Mouse (Mus musculus) erythroblast, adult 5-6 weeks (primary cell): ENCODE measurements around the gene Odf4. TPM values are rescaled to one million over a fixed set of nuclear protein-coding genes. Genes with fewer than 3 reads are reported as not detected.
"Not testable (repeated sequence)": the region's sequence is repeated elsewhere in the genome, so short reads cannot be mapped to it uniquely, and the experiment has no call there.

Source experiments
- ATAC-seq: replicated peaks from 2 replicates; pipeline ENCODE4 v1.8.0; 2016; ENCODE audit warnings: moderate number of reproducible peaks, mild to moderate bottlenecking, moderate TSS enrichment, inconsistent platforms; ENCODE audit not compliant: poor library complexity, low FRiP score, severe bottlenecking
- total RNA-seq, 2 experiments: library from RNA; stranded (forward) in 1 of 2; stranded (reverse) in 1 of 2; fragments of 150-400 nt in 1 of 2; fragments of 200-764, 138-1000 nt in 1 of 2; gene quantifications; 2 replicates each; pipeline versions ENCODE4 v1.2.3 to v1.2.4; 2015 to 2017; ENCODE audit warnings: low replicate concordance in 2 of 2

Odf4 gene
- total RNA-seq, 2 experiments from 2014 or later = not detected

DNA sequence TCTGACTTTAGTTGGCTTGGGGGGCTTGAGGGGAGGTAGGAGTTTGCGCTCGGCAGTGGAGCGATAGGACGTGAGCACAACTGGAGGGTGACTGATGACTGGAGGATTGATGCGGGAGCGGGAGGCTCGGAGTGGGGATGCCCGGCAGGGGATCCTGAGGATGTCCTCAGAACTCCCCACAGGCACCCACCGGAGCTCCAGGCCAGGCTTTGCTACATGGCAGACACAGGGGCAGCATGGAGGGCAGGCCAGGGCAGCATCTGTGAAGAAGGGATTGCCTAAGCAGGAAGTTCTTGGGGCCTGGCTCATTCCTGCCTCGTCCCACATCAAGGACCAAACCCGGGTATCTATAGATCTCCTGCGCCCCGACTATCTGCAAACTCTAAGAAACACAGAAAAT lies 27.0 kb upstream of the Odf4 start:
- no peak for ATAC-seq

DNA sequence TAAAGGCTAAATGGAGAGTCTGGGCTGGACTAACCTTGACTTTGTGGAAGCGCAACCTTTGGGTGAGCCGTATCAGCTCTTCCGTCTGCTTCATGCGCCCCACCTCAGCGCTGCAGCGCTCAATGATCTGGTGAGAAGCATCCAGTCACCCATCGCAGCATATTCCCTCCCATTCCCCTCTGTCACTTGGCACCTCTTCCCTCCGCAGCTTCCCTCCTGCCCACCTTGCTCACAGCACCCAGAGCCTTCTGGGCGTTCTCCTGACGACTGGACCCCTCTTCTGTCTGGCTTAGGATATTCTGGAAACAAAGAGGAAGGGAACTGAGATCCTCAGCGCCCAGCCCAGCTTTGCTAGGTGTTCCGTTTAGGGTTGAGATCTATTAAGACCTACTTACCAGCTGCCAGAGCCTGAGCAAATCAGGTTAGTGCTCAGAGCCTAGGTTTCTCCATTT lies 20.7 kb upstream of the Odf4 start:
- no peak for ATAC-seq

DNA sequence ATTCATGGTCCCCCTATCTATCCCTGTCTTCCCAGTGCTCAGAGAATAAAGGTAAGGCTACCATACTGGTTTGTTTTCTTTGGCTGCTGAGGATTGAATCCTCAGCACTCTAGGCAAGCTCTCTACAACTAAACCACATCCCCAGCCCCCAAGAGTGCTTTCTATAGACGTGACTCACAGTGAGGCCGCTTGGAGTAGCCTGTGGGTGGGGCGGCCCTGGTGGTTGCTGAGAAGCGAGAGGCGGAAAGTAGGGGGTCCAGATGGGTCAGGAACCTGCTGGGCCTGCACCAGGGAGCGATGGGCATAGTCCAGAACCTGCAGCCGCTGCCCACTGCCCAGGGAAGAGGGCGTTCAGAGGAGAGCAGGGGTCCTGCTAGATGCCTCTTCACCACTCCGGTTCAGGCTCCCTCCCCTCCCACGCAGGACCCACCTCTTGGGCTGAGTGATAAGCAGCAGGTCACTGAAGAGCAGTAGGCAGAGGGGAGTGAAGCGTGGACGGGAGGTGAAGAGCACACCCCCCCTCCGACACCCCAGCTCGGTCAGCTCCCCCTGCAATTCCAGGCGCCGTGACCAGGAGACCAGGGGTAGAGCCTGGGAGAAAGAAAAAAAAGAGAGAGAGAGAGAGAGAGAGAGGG lies 20.0 kb upstream of the Odf4 start:
- ATAC-seq = no peak

DNA sequence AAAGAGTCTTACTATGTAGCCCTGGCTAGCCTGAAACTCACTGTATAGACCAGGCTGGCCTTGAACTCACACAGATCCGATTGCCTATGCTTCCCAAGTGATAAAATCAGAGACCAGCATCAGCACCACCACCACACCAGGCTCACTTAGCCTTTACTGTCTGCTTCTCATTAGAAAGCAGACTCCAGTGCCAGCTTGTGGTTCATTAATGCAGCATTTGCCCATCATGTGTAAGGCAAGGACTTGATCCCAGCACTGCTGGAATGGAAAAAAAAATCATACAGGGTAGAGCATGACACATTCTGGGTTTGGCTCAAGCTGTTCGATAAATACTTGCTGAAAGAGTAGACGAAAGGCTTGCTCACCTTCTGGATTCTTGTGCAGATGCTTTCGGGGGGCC lies 19.1 kb upstream of the Odf4 start:
- no peak for ATAC-seq

DNA sequence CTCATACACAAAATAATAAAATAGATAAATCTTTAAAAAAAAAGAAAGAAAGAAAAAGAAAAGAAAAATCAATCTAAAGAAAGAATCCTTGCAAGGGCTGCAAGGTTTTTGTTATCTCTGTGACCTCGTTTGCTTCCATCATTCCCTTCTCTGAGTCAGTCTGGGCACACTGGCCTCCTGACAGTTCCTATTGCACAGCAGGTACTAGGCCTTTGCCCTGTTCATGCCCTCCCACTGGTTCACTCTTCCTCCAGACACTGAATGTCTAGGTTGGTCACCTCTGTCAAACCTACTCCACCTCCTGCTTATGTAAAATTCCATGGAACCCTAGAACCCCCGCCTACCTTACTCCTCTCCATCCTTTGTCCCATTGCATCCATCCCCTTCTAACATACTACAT lies 18.4 kb upstream of the Odf4 start:
- no peak for ATAC-seq

DNA sequence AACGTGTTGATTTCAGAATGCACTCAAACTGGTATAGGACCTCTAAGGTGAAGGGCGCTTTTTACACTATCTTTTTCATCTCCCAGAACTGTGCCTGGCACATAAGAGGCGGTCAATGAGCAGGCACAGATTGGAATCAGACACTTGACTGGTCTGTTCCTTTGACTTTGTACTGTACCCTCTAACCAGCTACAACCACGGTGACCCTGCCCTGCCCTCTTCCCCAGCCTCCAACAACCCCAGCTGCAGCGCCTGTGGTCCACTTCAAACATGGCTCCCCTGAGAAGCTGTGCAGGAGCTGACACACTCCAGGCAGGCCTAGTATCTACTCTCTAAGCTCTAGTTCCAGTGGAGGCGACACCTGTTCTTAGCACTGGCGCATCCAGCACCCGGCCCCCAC lies 15.8 kb upstream of the Odf4 start:
- no peak for ATAC-seq

DNA sequence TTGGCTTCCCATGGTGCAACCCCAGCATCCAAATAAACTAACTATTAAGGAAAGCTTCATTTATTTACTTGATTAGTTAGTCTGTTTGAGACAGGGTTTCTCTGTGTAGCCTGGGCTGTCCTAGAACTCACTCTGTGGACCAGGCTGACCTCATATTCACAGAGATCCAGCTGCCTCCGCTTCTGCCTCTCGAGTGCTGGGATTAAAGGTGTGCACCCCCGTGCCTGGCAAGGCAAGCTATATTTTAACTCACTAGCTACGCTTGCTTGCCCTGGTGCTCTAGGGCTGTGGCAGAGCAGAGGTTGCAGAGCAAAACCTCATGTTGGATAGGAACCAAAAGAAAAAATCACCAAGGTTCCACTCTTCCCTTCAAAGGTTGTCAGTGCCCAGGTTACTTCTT lies 13.6 kb upstream of the Odf4 start:
- ATAC-seq = no peak

DNA sequence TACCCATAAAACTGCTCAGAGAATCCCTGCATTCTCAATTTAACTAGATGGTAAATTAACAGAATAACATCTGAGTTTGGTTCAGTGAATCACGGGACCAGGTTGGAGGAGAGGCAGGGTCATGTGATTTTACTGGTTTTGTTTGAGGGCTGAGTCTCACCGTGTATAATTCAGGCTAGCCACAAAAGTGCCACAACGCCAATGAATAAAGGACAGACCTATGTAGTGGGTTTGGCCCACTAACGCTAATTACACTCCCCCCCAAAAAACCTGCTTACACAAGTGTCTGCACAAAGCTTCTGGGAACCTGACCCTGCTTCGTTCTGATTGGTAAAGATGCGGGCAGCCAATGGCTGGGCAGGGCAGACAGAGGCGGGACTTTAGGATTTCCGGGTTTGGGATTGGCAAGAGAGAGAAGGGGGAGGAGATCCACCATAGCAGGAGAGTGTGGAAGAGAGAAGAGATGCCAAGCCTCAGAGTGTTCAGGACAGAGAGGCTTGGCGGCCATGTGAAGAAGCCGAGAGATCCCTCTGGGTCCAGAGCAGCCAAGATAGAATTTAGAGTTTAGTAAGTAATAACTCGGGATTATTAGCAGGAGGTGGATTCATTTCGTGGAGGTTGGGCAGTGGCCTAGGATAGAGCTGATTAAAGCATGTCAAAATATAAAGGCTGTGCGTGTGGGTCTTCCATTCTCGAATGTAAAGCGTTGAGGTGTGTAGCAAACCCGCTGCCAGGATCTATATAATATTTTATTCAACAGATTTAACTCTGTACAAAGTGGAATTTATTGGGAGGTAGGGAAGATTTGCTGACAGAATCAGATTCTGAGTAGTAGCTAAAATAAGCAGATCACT lies 12.8 kb upstream of the Odf4 start:
- peak; percentile 96 for ATAC-seq

DNA sequence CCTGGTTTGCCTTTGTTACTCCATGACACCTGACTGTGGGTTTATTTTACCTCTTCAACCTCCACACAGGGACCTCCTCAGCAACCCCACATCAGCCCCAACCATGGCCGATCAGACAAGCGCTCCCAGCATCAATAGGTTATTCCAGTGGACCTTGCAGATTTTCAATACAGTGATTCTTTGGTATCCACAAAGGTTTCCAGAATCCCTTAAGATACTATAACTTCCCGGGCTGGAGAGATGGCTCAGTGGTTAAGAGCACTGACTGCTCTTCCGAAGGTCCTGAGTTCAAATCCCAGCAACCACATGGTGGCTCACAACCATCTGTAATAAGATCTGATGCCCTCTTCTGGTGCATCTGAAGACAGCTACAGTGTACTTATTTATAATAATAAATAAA lies 10.1 kb upstream of the Odf4 start:
- ATAC-seq = not testable (repeated sequence)

DNA sequence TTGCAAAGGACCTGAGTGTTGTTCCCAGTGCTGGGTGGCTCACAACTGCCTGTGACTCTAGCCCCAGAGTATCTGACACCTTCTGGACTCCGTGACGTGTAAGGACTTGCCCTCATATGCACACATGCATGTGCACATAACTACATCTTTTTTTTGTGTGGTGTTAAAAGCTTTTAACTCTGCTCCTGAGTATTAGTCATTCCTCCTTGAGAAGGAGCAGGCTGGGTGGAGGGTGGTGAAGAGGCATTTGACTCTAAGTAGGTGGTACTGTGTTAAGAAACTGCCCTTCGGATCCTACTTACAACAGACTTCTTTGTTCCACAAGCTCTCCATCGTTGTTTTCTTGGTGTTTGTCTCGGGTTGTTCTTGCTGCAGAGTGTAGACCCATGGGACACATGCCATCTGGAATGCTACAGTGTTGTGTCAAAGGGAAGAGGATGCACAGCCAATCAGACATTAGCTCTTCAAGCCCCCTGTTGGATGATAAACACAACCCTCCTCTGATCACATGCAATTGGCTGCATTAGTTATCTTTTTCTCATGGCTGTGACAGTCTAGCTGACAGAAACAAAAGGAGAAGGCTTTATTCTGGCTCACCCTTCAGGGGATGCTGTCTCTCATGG lies 7.1 kb upstream of the Odf4 start:
- ATAC-seq = no peak

DNA sequence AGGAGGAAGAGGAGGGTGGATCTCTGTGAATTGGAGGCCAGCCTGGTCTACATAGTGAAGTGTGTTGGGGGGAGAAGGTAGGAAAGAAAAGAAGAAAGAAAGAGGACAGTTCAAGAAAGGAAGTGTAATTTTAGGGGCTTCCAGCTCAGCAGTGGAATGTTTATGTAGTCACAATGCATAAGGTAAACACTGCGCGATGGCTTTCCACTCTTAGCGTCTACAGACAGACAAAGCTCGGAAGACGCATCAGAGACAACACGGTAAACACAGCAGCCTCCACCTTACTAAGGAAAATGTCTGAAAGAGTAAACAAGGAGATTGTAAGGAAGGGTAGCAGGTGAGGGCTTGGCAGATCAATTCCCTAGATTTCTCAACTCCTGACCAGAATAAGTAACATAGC lies 3.1 kb upstream of the Odf4 start:
- no peak for ATAC-seq

DNA sequence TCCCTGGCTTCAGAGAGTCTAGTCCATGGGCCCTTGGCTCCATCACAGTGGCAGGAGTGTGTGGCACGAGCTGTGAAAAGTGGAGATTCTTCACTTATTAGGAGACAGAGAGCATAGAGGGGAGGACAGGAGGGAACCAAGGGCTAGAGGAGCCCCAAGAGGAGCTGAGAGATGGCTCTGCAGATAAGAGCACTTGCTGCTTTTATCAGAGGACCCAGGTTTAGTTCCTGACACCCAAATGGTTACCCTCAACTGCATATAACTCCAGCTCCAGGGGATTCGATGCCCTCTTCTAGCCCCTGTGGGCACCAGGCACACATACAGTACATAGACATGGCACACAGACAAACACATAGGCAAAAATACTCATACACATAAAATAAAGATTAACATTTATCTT lies 2.1 kb downstream of the Odf4 start:
- ATAC-seq = no peak

DNA sequence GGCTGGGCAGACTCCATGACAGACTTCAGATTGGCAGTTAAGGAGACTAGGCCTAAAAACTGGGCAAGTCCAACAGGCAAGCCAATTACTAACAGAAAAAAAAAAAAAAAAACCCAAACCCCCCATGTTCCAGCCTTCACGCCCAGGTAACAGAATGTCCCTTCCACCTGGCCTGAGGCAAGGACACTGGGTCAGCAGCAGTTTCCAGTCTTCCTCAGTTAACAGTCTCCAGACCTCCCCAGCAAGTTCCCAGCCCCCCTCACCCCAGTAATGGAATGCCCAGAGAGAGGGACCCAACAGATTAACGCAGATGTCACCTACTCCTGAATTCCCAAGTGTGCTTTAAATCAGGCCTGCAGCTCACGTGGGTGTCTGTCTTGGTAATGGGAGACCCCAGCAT lies 3.7 kb downstream of the Odf4 start:
- no peak for ATAC-seq

DNA sequence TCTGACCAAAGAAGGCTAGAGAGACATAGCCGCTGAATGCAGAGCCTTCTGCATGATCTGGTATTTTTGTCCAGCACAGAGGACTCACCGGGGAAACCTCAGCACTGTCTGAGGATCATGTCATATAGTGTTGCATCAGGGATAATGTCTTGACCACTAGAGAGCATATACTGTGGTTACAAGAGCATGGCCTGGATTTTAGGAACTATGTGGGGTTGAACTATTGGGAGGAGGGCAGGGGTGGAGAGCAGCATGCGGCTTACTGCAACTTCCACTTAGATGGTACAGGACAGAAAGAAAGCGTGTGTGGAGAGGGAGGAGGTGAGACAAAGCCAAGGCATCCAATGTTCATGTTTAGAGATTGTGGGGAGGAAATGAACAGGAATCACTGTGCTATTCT lies 12.3 kb downstream of the Odf4 start:
- ATAC-seq = no peak

DNA sequence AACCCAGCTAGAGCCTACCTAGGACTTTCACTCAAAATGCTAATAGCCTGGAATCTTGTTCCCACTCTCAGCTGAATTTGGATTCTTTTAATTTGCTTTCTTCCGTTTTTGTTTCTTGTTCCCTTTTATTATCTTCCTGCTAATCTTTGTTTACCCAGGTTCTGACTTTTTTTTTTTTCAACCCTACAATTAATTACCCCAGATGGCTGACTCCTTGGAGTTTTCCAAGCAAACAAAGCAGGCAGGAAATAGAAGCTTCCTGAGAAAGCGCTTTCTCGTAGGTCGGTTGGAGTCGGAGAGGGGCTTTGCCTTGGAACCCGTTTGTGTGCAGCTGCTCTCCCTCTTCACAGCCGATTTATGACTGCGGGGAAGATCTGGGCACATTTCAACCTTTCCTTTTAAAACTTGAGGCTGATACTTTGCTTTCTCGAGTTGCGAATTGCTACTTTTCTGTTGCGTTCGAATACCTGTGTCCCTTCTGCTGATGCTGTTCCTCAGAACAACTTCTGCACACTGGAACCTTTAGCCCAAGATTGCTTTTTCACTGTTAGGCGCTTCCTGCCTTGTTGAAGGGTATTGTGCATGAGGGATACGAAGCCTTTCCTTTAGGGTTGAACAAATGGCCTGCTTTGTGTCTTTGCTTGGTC lies 15.2 kb downstream of the Odf4 start:
- ATAC-seq = no peak

DNA sequence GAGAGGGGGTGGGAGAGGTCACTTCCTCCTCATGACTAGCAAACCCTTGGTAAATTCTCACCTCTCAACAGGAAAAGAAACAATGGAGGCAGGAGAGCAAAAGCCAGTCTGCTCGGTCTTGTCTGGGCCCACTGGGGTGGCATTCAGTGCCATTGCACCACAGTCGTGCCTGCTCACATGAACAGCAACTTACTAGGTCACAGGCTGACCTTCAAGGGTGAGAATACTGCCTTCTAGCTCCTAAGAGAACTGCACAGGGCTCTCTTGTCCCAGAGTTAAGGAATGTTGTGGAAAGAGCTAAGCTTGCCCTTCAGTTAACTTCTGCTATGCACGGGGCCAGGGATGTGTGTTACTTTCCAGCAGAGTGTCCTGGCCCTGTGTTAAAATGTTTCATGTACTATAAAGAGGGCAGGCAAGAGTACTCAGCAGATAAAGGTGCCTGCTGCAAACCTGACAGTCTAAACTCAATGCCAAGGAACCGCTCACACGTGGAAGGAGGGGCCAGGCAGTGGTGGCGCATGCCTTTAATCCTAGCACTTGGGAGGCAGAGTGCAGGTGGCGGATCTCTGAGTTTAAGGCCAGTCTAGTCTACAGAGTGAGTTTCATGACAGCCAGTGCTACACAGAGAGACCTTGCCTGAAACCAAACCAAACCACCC lies 17.9 kb downstream of the Odf4 start:
- no peak for ATAC-seq

DNA sequence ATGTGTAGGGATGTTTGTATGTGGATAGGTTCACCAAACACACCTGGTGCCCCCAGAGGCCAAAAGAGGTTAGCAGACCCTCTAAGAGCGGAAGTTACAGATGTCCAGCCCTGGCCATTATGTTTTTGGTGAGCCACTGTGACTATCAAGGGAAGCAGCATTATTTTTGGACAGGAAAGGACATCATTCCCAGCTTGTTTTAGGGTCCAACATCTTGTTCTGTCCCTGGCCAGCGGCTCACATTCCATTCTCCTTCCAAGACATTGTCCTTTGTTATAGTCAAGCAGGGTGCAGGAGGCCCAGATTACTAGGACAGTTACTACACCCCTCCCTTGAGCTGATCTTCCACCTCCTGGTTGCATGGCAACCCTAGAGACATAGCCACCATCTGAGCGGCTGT lies 19.6 kb downstream of the Odf4 start:
- no peak for ATAC-seq

DNA sequence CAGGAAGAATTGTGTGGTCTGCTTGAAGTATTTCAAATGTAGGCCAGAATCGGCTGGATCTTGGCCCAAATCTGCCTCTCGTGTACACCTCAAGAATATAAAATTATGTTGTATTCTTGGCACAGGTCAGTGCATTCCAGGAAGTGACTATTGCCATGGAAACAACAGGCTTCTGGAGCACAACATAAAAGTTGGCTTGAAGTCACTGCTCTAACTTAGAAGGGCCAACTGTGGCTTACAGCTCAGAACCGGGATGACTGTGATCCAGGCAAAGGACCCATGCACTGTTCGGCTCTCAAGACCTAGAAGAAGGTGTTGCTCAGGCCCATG lies 20.5 kb downstream of the Odf4 start:
- ATAC-seq = no peak

DNA sequence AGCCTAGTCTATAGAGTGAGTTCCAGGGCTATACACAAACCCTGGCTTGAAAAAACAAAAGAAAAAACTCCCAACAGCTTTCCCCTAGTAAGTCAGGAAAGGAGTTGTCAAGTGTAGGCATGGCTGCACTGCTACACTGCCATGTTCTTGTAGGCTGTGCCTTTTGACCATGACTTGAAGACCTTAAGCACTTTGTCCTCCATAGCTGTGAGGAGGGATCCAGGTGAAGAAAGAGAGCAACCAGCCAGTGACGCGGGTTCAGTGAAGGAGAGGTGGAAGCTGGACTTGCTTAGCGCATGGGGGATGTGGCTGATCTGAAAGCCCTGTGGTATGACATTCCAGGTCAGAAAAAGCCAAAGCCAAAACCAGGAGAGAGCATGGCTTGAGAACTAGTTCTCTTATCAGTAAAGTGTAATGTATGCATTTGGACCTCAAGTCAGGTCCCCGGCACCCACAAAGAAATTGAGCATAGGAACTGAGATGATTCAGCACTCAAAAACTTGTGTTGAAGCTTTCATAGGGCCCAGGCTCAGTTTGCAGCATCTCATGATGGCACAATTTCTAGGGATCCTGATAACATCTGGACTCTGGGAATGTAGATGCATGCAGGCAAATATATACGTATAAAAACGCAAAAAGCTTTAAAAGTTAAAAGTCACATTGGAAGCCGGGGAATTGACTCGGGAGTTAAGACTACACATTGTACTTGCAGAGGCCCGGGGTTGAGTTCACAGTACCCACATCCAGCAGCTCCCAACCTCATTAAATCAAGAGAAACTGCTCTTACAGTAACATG lies 21.0 kb downstream of the Odf4 start:
- ATAC-seq = no peak

DNA sequence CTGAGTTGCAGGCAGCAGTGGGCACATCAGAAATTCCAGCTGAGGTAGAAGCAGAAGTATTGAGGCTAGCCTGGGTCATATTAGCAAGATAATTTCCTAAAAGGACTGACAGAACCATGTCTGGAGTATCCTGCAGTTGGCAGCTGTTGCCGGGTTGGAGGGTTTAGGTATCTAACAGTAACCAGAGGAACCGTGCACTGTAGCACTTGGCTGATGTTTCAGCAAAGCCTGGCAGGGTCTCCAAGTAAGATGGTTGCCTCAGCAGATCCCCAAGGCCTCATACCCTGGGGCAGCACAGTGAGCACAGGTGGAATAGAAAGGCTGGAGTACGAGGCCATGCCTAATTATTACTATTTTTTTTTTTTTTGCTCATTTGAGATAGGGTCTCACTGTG lies 21.7 kb downstream of the Odf4 start:
- ATAC-seq = no peak
